Mouse (Mus musculus) cerebellum, adult 8-10 months (tissue): ENCODE results near the gene Mettl24.
"Not testable (repeated sequence)": the region's sequence is repeated elsewhere in the genome, so short reads cannot be mapped to it uniquely, and the experiment has no call there.

ENCODE experiments used
- DNase-seq: peaks from one replicate; pipeline ENCODE4 v3.0.0; 2022

Mettl24 gene

DNA sequence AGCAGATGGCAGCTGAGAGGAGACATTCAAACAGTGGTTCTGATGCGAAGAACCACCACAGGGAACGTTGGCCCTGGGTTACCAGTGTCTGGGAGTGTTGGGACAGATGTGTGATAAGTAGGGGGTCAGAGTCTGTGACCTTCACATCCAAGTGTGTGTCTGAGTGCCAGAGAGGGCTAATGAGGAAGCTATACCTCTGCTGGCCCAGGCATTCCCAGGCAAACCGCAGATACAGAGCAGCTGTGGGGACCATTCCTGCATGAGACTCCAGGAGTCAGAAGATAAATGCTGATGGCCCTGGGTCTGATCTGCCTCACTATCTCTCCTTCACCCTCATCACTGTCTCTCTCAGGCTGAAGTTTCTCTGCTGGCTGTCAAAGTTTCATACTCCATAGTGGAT is 57.6 kb downstream of the Mettl24 start:
- no peak for DNase-seq

DNA sequence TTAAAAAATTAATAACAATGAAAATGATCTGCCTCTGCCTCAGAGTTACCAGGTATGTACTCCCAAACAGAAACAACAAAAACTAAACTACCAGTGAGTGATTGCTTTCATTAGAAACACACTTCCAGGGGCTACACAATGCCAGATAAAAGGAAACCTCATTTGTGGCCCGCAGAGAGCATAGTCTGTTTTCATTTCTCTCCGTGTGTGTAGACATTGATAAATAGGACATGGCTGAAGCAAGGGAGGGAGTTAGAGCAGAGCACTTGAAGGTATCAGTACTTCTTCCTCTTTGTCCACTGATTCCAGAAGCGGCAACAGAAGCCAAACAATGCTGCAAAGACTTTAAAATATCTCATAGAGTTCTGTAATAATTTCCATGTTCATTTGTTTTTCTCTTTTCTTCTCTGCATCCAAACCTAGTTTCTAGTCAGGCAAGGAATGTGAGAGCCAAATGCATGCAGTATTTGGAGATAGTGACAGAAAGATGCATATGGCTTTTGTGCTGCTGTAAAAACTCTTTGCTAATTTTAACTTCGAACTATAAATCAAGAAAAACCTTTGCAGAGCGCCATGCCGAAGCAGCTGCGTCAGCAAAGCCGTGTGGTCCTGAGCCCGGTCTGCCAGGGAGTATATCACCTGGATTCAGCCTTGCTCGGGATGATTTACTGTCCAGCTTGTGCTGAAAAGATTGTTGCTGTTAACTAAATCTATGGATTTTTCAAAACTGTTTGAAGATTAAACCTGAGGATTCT is 67.4 kb downstream of the Mettl24 start:
- no peak for DNase-seq

DNA sequence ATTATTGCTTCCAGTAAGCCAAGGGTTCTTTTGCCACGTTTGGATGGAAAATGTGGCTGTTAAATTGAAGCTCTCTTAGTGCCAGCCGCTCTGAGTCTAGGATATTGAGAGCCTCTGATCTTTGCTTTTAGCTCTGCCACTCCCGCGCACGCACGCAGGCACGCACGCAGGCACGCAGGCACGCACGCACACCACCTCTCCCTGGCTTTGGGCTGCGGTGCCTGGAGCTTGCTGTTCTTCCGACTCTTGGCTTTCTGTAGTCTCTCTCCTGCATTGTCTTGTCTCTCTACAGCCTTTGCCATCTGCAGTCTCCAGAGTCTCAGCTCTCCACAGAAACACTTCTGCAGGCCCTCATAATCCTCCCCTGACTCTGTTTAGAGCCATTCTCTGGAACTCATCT is 68.1 kb downstream of the Mettl24 start:
- DNase-seq = no peak

DNA sequence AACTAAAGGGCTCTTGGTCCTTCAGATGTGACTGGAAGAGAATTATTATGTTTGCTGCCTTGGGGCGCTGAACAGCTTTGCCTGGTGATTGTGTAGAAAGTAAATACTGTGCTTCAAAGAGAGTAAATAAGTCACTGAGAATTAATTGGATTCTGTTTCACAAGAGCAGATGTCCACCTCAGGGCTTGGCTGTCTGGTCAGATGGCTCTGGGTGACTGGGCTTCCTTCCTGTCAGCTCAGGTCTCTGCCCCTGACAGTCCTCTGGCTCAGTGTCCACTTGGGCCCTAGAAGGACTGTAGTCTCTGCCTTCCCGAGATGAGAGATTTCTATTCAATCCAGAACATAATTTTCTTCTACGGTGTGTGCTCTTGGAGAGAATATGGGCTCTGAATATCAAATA is 70.0 kb downstream of the Mettl24 start:
- DNase-seq = peak; percentile 29

DNA sequence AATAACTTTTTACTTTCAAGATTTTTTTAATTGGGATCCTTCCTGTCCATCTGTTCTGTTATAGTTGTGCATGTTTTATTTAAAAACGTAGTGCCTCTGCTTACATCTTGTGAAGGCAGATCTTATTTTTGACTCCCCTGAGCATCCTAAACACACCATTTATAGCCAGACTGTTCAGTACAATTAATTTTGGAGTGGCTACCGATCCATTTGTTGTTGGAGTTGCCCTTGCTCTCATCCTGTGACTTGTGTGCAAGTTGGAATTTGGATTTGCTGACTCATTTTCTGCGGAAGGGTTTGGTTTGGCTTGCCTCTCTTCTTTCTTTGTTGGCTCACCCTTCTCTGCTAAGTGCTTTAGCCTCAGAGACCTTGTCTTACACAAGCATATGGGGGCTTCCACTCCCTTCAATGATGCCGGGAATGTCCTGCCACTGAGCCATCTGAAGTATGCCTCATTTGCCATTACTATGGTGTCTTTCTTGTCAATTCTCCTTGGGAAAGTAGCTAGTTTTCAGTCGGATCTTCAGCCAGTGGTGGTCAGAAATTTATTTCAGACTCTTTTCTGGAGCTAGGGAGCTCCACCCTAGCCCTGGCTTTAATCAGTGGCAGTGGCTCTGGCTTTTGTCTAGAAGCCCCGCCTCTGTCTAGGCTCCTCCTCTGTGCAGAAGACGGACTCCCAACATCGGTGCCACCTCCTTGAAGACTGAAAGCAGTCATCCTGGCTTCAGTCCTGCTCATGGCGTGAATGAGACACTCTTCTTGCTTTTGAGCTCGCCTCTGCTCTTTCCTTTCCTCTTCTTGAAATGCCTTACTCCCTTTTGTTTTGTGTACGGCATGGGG is 75.3 kb downstream of the Mettl24 start:
- DNase-seq = no peak

DNA sequence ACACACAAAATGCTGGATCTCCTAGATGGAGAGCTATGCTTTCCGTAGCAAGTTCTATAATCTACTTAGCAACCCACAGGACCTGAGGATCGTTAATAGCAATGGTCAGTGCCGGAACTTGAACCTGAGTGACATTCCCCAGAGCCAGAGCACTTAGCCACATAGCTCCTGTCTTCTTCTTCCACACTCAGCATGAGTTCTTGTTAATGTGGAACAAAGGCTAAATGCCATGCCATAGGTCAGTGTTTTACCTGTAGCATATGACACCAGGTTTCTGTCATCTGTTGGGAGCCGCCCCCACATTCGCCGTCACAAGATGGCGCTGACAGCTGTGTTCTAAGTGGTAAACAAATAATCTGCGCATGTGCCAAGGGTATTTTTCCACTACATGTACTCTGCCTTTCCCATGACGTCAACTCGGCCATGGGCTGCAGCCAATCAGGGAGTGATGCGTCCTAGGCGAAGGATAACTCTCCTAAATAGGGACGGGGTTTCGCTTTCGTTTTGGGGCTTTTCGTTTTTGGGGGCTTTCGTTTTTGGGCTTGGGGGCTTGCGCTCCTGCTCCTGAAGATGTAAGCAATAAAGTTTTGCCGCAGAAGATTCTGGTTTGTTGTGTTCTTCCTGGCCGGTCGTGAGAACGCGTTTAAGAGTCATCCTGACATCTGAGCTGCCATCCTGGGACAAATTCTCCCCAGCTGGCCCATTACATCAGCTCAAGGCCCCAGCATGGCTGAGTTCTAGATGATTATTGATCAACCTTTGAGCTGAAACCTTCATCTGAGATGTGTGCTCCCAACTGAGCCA is 76.5 kb downstream of the Mettl24 start:
- not testable (repeated sequence) for DNase-seq

DNA sequence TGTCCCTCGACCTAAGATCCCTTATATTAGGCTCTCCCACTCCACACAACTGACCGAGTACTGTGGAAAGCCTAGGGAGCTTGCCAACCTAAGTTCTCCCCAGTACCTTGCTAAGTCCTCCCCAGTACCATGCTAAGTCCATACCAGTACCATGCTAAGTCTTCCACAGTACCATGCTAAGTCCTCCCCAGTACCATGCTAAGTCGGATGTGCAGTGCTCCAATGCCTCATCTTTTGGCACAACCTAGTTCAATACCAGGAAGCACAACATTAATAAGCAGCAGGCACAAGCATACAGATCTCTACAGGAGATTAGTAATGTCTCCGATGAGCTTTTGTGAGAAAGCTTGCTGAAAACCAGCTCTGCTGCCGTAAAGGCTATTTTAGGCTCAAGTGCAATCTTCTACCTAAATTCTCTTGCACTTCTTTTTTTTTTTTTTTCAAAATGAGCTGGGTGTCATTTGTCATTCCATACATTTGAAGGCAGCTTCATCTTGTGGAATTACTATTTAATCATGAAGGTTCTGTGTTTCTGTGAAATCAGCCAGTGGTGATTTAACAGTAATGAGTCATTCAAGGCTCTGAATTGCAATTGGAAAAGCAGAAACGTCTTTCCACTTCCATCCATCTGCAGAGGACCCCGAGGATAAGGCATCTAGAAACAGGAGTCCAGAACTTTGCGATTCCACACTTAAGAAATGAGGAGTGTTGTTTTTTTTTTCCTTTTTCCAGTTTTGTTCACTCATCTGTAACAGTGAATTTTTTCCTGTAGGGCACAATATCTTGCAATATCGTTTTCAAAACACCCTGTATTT is 77.3 kb downstream of the Mettl24 start:
- DNase-seq = no peak

DNA sequence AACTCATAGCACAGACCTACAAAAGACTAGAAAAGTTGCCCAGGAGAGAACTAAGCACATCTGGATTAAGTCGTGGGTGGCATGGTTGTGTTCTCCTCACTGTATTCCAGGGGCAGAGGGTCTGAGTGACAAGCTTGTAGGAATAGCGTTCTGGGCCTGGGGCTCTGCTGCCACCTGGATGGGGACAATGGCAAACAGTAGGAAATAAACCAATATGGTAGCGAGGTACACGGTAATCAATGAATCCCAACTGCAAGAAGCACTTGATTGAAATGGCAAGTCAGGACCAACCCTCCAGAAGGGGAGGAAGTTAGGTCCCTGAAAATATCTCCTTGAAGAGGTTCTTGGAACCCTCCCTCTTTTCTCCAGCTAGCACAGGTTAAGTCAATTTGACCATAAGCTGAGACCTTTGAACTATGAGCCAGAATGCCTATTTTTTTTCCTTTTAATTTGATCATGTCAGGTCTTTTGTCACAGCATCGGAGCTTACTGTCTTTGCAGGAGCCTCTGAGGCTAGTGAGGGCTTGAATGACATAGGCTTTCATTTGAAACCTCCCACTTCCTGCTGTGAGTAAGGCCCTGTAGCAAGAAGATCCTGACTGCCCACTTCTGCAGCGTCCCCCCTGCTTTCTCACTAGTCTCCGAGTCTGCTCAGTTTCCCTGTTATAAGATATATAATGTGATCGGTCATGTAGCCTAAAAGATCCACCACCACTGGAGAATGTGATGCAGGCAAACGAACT is 78.1 kb downstream of the Mettl24 start:
- no peak for DNase-seq

DNA sequence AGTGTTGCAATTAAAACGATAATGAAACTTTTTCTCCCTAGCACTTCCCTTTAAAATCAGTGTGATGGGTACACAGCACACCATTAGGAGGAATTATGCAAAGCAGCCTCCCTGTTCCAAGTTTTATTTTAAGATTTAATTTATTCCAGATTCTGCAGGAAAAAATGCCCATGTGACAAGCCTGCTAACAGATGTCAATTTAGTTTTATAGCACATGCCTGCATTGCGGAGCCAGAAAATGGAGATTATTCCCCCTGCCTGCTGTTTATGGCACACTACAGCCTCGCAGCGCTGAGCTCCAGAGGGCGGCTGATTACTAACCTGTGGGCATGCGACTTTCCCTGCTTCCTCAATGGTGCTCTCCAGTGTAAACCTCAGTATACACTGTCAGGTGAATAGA is 79.5 kb downstream of the Mettl24 start:
- no peak for DNase-seq

DNA sequence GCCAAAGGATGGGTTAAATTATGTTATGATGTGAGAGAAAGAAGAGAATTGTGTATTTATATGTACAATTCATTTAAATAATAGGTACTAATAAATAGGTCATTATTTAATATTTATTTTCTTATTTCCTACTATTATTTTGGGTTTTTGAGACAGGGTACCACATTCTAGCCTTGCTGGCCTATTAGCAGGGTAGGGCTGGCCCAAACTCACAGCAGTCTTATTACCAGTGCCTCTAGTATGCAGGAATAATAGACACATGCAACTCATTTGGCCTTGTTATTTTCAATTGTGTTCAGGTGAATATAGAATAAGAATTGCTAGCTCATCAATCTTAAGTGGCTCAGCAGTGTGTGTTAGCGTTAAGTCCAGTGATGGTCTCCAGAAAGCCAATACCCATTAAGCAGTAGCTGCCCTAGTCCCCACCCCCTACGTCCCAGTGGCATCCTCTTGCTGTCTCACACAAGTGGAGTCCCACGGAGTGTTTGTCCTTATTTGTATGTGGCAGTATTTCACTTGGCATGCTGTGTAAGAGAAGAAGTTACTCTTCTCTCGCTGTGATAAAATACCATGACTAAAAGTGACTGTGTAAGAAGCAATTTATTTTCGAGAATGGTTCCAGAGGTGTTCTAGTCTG is 80.1 kb downstream of the Mettl24 start:
- DNase-seq = no peak

DNA sequence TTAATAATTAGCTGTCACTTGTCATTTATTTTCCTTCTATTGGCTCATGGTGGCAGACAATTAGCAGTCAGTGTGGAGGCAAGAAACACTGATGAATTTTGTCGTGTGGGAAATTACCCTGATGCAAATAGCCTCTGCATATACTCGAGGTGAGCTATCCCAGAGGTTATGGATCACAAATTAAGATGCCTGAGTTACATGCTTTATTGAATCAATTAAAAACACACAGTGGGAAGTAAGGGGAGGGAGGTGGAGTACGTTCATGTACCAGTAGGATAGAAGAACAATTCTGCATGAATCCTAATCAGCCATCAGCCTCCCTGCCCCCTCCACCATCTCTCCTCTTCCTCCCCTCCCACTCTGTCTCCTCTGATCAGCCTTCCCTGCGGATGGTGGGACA is 89.2 kb downstream of the Mettl24 start:
- DNase-seq = no peak

DNA sequence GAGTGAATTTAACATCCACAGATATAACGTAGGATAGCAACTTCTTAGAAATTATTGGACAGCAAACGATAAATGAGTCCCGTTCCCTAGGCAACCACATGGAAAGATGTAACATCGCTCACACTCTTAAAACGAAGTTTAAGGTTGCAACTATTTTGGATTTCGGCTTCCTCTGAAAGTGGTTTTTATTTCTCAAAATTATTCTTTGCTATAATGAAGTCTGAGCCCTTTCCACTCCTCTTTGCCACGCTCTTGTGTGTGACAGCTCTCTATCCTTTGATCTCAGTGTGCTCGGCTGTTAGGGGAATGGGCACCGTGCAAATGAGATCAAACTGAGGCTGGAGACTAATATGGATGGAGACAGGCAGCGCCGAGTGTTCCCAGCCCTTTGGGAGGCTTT is 92.1 kb downstream of the Mettl24 start:
- DNase-seq = no peak

DNA sequence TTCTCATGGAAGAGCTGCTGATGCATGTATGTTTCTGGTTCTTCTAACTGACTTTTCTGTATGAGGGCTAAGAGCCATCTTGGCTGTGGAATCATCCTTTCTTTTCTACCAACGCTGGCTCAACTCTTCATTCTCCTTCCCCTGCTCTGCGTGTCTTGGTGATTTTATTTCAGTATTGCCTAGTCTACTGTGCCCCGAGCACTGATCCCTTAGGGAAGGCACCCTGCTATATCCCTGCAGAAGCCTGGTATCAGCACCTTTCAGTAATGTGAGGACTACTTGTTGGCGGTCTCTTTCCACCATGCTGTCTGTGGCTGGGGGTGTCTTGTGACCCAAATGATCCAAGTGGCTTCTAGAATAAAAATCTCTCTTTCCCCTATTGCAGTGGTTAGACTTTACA is 92.6 kb downstream of the Mettl24 start:
- DNase-seq = no peak

DNA sequence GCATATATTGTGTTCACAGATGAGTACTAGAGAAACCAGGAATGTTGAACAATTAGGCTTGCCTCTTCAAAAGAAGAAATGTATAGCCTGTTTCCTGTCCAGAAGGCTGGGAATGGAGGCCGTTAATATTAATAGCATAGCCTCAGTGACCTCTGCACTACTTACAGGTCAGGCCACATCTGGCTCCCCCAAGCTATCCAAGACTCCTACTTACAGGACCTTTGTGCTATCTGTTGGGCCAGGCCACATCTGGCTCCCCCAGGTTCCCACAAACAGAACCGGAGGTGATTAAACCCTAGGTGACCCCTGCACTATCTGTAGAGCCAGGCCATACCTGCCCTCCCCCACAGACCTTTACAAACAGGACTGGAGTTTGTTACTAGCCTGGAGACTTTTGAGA is 94.1 kb downstream of the Mettl24 start:
- DNase-seq = no peak

DNA sequence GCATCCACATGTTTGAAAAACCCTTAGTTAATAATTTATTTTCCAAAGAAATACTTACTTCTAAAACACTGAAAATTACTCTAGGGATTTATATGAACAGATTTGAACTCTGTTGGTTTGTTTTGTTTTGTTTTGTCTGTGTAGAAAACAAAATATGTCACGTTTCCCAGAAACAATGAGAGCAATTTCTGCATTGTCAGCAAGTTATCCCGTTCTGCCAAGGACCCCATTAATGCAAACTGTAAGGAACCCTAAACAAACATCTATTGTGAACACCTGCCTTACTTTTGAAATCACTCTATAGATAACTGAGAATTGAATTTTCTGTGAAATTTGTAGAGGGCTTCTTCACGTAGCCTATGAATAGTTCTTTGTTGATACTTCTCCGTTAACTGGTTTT is 95.4 kb downstream of the Mettl24 start:
- DNase-seq = no peak

DNA sequence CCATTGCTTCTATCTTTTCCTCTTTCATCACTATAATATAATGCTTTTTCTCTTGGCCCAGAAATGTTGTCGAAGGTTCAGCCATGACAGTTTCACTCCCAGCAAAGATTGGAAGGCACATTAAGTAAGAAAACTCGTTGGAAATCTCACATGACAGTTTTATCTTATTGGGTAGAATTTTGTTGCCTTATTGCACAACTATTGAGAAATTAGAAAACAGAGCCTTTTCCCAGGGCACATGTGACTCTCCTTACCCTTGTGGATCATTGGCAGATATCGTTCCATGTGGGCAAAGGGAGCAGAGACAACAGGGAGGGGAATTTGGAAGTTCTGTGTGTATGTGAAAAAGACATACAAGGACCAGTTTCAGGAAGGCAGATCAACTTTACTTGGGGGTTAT is 107.3 kb downstream of the Mettl24 start:
- DNase-seq = no peak

DNA sequence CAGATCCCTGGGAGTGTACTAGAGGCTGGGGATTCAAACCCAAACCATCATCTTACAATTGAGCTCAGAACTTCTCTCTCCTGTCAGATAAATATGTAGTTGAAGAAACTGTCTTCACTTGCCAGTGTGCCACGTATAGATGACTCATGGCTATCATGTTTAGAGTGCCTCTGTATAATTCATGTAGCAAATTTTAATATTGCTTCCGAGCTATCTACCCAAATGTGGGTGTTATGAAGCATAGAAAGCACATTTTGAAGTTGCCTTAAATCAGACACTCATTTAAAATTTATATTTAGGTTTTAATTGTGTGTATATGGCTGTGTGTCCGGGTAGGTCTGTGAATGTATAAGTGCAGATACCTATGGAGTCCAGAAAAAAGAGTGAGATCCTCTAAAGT is 109.0 kb downstream of the Mettl24 start:
- no peak for DNase-seq

DNA sequence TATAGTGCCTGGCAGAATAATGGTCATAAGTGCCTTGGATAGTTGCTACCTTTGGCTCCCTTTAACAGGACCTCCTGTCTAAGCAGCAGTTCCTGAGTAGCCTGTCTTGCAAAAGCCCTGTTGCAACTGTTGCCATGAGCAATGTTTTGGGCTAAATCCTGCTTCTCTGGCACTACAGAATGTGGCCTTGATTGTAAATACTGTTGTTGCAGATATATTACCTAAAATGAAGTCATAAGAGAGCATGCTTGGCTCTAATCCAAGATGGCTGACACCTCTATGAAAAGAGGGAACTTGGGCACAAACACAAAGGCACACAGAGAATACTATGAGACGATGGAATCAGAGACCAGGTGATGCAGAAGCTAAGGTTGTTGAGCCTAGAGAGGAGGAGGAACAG is 122.1 kb downstream of the Mettl24 start:
- no peak for DNase-seq

DNA sequence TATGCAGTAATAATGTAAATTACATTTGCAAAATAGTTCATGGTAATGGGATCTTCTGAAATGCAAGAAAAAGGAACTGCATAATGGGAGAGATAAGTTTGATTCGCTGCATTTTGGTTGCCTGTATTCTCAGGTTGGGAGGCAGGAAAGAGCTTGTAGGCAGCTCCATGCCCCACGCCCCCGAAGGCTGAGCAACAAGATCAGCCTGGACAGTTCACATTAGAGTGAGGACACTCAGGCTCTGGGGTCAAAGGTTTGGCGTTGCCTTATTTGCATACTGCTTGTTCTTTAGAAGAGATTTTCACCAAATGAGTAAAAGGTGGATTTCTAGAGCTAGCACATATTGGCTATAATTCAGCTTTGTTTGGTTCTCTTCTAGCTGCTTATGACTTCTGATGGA is 123.1 kb downstream of the Mettl24 start:
- DNase-seq = no peak

DNA sequence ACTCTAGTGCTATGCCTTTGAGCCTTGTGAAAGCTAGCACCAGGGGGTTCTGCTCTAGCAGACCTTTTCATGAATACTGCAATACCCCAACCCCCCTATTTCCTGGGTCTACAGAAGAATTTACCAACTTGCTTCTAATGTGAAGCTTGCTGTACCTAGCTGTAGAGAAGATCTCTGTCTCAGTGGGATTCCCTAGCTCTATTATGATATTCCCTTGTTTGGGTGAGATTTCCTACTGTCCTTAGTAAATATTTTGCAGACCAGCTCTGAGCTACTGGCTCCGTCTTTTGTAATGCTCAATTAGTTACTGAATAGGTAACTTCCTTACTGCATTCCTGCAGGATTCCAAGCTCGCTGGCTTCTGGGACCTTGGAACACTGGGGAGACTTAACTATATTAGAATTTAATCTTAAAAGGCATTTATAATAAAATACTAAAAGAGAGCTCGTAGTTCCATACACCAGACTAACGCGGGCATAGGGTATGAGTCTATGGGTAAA is 126.4 kb downstream of the Mettl24 start:
- not testable (repeated sequence) for DNase-seq

DNA sequence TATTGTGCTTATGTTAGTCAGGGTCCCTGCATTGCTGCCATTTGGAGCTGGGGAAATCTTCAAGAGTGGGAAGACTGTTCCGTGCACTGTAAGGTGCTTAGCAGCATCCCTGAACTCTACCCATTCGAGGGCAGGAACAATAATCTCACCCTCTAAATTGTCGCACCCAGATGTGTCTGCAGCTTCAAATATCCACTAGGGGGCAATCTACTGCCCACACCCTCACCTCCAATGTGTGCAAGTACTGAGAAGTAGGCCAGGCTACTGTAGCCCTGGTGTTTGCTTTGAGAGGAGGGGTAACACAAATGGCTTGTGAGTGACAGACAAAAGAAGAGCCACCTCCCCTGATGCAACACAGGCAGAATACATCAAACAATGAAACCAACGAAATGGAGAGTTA is 130.5 kb downstream of the Mettl24 start:
- no peak for DNase-seq
